Mouse (Mus musculus): ENCODE measurements around the gene Ip6k3. TPM values are rescaled to one million over a fixed set of nuclear protein-coding genes. Genes with fewer than 3 reads are reported as not detected.

Ip6k3 gene
- total and polyA plus RNA-seq, 2 experiments from 2014 or later: not detected

DNA sequence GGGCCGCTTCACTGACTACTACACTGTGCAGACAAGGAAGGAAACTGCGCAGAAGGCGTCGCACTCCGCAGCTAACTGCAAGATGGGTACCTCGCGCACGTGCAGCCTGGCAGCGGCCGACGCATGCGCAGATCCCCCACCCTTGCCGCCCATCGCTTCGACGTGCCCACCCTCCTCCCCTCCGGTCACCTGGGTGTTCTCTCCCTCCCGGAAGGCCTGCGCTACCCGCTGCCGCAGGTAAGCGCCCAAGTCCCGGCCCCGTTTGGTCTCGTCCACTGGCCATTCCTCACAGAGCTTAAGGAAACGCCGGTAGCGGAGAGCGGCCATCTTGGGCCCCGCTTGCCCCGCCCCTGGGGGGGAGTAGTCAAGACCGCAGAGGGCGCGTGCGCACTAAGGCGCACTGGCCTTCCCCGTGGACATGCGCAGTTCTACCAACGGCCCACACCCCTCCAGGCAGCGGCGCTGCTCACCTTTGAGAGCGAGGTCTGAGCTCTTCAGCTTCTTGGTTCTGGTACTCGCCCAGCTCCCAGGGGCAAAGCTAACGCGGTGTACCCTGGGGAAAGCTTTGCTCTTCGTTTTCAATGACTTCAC is 33.9 kb downstream of the Ip6k3 start, which contains the start of gene Uqcc2:
Gene Uqcc2 (minus strand): TSS at position 366 of the 591 bp plus-strand sequence.
- no peaks in the 10 kb centered on the region for H3K9me3 ChIP-seq (ENCODE audit: low read length)
- DNase-seq (ENCODE audit: low spot score) (peak; percentile 99), ATAC-seq (ENCODE audit: low FRiP score) (peak; percentile 90)
- TF ChIP-seq CTCF (IDR thresholded peaks at IDR 0.05): peak; percentile 79
- peak within 1 kb of the TSS; percentile 80 for H3K9ac ChIP-seq (replicated peaks; ENCODE audit: low read length, poor library complexity, severe bottlenecking)
- WGBS: under 1% methylated on average over 40 of the region's 46 CpGs
- no peaks in the 10 kb centered on the region for H3K27me3 ChIP-seq (ENCODE audit: insufficient read depth, low read length)
- H3K27ac ChIP-seq (ENCODE audit: low read depth, low read length): peak within 1 kb of the TSS; percentile 89
- H3K36me3 ChIP-seq (ENCODE audit: insufficient read depth, low read length): no peaks in the 10 kb centered on the region; the same call in 1 of the 2 replicates
- peak within 1 kb of the TSS; percentile 48 for H3K4me2 ChIP-seq (ENCODE audit: low read depth, low read length, poor library complexity, severe bottlenecking)
- H3K4me3 ChIP-seq (ENCODE audit: low read depth, low read length): peak within 1 kb of the TSS; percentile 64
- peaks cover 9% of the 10 kb centered on the region; the same call in 1 of the 2 replicates for H3K4me1 ChIP-seq (ENCODE audit: insufficient read depth, low read length)

- Histone ChIP-seq H3K4me1 (ENCODE audit: insufficient read depth, low read length) (peaks cover 11% of the 10 kb centered on the region; the same call in 1 of the 2 replicates), H3K27me3 (ENCODE audit: insufficient read depth, low read length) (no peaks in the 10 kb centered on the region), H3K9ac (replicated peaks; ENCODE audit: low read length, poor library complexity, severe bottlenecking) (no peak overlapping the region), H3K4me3 (ENCODE audit: low read depth, low read length) (no peak overlapping the region), H3K27ac (ENCODE audit: low read depth, low read length) (no peak overlapping the region), H3K9me3 (ENCODE audit: low read length) (no peaks in the 10 kb centered on the region), H3K4me2 (ENCODE audit: low read depth, low read length, poor library complexity, severe bottlenecking) (no peak overlapping the region), H3K36me3 (ENCODE audit: insufficient read depth, low read length) (no peaks in the 10 kb centered on the region; the same call in 1 of the 2 replicates)
- 91% methylated on average over 10 of the region's 10 CpGs for WGBS
- ATAC-seq (ENCODE audit: low FRiP score) (no peak), DNase-seq (ENCODE audit: low spot score) (no peak)
- TF ChIP-seq CTCF (IDR thresholded peaks at IDR 0.05): no peak
Observed at GRCm38 (mm10) chr17:27132238-27132637, 35.4 kb downstream of the Ip6k3 start.

GRCm38 (mm10) chr17:27131240-27131665 is 36.3 kb downstream of the Ip6k3 start:
- 83% methylated on average over 10 of the region's 10 CpGs for WGBS
- H3K9ac ChIP-seq (replicated peaks; ENCODE audit: low read length, poor library complexity, severe bottlenecking): no peak overlapping the region
- no peak for TF ChIP-seq CTCF (IDR thresholded peaks at IDR 0.05)
- DNase-seq (ENCODE audit: low spot score) (no peak), ATAC-seq (ENCODE audit: low FRiP score) (no peak)
- H3K27me3 ChIP-seq (ENCODE audit: insufficient read depth, low read length): no peaks in the 10 kb centered on the region
- H3K4me2 ChIP-seq (ENCODE audit: low read depth, low read length, poor library complexity, severe bottlenecking): no peak overlapping the region
- peaks cover 18% of the 10 kb centered on the region; the same call in 1 of the 2 replicates for H3K4me1 ChIP-seq (ENCODE audit: insufficient read depth, low read length)
- H3K36me3 ChIP-seq (ENCODE audit: insufficient read depth, low read length): no peaks in the 10 kb centered on the region; the same call in 1 of the 2 replicates
- H3K27ac ChIP-seq (ENCODE audit: low read depth, low read length): no peak overlapping the region
- no peak overlapping the region for H3K4me3 ChIP-seq (ENCODE audit: low read depth, low read length)
- H3K9me3 ChIP-seq (ENCODE audit: low read length): no peaks in the 10 kb centered on the region

GRCm38 (mm10) chr17:27130246-27130645 is 37.3 kb downstream of the Ip6k3 start:
- Histone ChIP-seq H3K27ac (ENCODE audit: low read depth, low read length) (no peak overlapping the region; the same call in 1 of the 2 replicates), H3K4me1 (ENCODE audit: insufficient read depth, low read length) (peaks cover 21% of the 10 kb centered on the region; the same call in 1 of the 2 replicates), H3K9me3 (ENCODE audit: low read length) (no peaks in the 10 kb centered on the region), H3K36me3 (ENCODE audit: insufficient read depth, low read length) (no peaks in the 10 kb centered on the region; the same call in 1 of the 2 replicates), H3K4me2 (ENCODE audit: low read depth, low read length, poor library complexity, severe bottlenecking) (no peak overlapping the region), H3K4me3 (ENCODE audit: low read depth, low read length) (no peak overlapping the region), H3K9ac (replicated peaks; ENCODE audit: low read length, poor library complexity, severe bottlenecking) (no peak overlapping the region), H3K27me3 (ENCODE audit: insufficient read depth, low read length) (no peaks in the 10 kb centered on the region)
- no peak for TF ChIP-seq CTCF (IDR thresholded peaks at IDR 0.05)
- WGBS: 48% methylated on average over 9 of the region's 9 CpGs
- ATAC-seq (ENCODE audit: low FRiP score): no peak
- peak; percentile 56 for DNase-seq (ENCODE audit: low spot score)

DNA sequence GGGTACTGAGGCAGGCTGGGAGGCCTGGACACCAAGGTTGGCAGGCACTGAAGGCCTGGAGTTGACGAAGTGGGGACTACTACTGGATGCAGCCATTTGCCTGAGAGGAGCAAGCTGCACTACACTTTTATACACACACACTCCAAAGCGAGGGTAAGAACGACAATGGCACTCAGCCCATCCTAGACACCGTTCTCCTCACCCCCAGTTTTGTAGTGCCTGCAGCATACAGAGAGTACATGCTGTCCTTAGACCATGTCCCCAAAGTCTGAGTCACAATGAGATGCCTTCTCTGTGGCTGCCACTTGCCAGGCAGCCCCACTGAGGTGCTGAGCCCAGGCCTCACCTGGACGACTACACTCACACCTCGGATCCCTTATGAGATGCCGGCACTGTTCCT is 37.8 kb downstream of the Ip6k3 start:
- WGBS: 86% methylated on average over 7 of the region's 7 CpGs
- Histone ChIP-seq H3K27me3 (ENCODE audit: insufficient read depth, low read length) (no peaks in the 10 kb centered on the region), H3K9ac (replicated peaks; ENCODE audit: low read length, poor library complexity, severe bottlenecking) (no peak overlapping the region), H3K4me1 (ENCODE audit: insufficient read depth, low read length) (peaks cover 21% of the 10 kb centered on the region; the same call in 1 of the 2 replicates), H3K36me3 (ENCODE audit: insufficient read depth, low read length) (no peaks in the 10 kb centered on the region; the same call in 1 of the 2 replicates), H3K9me3 (ENCODE audit: low read length) (no peaks in the 10 kb centered on the region), H3K27ac (ENCODE audit: low read depth, low read length) (no peak overlapping the region; the same call in 1 of the 2 replicates), H3K4me2 (ENCODE audit: low read depth, low read length, poor library complexity, severe bottlenecking) (no peak overlapping the region), H3K4me3 (ENCODE audit: low read depth, low read length) (no peak overlapping the region)
- TF ChIP-seq CTCF (IDR thresholded peaks at IDR 0.05): no peak
- DNase-seq (ENCODE audit: low spot score) (no peak), ATAC-seq (ENCODE audit: low FRiP score) (no peak)

GRCm38 (mm10) chr17:27129291-27129690 is 38.3 kb downstream of the Ip6k3 start:
- WGBS: 64% methylated on average over 13 of the region's 13 CpGs

More at GRCm38 (mm10) chr17:27129291-27129690, 38.3 kb downstream of the Ip6k3 start:
- TF ChIP-seq CTCF (IDR thresholded peaks at IDR 0.05): no peak
- H3K27ac ChIP-seq (ENCODE audit: low read depth, low read length): no peak overlapping the region
- H3K4me3 ChIP-seq (ENCODE audit: low read depth, low read length): no peak overlapping the region
- no peak overlapping the region for H3K9ac ChIP-seq (replicated peaks; ENCODE audit: low read length, poor library complexity, severe bottlenecking)
- peaks cover 21% of the 10 kb centered on the region; the same call in 1 of the 2 replicates for H3K4me1 ChIP-seq (ENCODE audit: insufficient read depth, low read length)
- no peaks in the 10 kb centered on the region for H3K27me3 ChIP-seq (ENCODE audit: insufficient read depth, low read length)
- no peak overlapping the region for H3K4me2 ChIP-seq (ENCODE audit: low read depth, low read length, poor library complexity, severe bottlenecking)
- ATAC-seq (ENCODE audit: low FRiP score) (no peak), DNase-seq (ENCODE audit: low spot score) (no peak)
- H3K9me3 ChIP-seq (ENCODE audit: low read length): no peaks in the 10 kb centered on the region
- no peaks in the 10 kb centered on the region; the same call in 1 of the 2 replicates for H3K36me3 ChIP-seq (ENCODE audit: insufficient read depth, low read length)
